Mouse (Mus musculus): ENCODE measurements at regions not wholly inside any gene's neighbourhood (a gene's known extent, or its start where the extent isn't known, plus 50 kb on each side); places are given as distances from the start of the nearest gene placed in this dataset.

DNA sequence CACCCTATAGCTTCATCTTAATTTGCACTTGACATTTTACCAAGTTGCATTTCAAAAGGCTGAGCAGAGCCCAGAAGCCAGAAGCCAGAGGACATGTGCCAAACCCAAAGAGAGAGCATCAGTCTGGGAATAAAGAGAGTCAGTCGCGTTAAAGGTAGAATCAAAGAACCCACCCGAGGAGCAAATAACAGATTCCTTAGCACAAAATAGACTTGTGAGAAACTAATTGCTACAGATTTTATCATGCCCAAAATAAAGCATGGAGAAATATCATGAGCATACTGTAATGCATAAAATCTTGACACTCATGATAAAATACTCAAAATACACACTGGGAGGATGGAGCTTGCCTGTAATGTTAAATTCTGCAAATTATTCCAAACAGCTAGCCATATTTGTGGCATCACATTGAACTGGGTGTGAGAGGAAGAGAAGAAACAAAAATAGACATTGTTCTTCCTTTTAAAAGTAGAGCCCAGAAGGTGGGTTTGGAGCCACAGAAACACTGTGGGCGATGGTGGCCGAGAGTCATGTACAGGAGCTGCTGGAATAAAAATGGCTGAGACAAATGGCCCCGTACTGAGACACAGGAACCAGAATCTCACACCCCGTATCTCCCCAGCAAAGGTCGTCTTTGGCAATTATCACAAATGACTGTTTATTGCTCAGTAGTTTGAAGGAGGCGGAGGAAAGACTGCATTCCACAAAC, 317.2 kb downstream of the Klf6 start:
- DNase-seq (ENCODE audit: low spot score in 2 of 2) = peak; percentile 52 to 80

DNA sequence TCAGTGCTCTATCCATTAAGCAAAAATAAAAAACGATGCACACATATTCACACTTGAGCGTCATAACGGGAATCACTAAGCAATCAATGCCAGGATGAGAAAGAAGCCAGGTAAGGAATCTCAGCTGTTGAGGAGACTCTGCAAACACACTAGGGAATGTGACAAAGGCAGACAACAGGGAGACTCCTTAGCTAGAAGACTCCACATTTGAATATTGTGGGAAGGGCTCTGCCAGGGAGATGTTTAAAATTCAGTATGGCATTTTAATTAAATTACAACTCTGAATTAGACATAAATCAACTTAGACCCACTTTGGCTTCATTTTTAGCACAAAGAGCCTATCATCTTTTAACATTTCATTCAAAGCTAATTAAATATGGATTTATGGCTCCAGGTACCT, 327.9 kb downstream of the Klf6 start:
- no peak for DNase-seq (ENCODE audit: low spot score in 2 of 2)

- DNase-seq (ENCODE audit: low spot score in 2 of 2) = peak in 1 of 2 experiments; percentile 39
Measured at GRCm38 (mm10) chr13:6189566-6189965, 328.3 kb downstream of the Klf6 start.

DNA sequence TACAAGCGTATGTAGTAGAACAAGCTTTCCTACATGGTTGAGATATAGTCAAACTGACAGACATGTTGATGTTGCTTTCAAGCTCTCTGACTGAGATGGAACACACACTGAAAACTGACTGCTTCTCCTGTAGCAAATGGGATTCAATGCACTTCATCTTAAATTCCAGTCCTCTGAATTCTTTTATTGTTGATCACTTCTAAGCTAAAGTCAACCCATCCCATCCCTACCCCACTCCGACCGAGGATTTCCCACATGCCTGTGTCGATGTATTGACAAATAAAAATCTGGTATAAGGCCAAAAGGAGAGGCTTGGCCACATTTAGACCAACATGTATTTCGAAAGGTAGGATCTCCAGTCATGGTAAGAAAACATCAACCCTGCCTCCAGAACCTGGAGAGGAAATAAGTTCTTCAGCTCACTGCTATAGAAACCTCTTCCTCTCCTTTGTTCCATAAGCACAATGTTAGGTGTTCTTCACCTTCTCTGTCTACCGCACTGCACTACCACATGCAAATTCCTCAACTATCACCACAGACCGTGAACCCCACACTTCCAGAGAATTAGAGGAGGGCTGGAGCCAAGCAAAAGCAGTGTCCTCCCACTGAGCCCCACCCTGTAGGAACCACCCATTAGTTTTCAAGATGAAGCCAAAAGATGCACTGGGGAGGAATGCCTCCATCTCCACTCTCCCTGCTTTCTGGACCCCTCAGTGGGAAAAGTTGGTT, 330.1 kb downstream of the Klf6 start:
- DNase-seq (ENCODE audit: low spot score in 2 of 2) = no peak

GRCm38 (mm10) chr13:6191915-6192295, 330.6 kb downstream of the Klf6 start:
- DNase-seq (ENCODE audit: low spot score in 2 of 2) = peak in 1 of 2 experiments; percentile 32

- DNase-seq (ENCODE audit: low spot score in 2 of 2) = no peak
Measured at GRCm38 (mm10) chr13:6196690-6197089, 335.4 kb downstream of the Klf6 start.

DNA sequence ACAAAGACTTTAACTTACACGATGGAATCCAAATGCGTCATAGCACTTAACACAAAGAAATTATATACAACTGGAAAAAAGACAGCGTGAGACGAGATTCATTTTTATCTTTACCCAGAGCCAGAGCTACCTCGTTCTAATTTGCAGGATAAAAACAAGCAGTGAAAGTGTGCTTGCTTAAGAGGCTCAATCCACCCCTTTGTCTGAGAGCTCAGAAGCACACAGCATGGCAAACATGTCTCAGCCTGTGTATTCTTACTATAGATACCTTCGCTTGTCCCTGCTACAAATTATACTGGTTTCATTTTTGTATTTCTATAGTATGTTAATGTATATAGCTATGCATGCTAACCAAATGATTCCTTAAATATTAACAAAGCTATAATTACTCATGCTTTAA, 337.8 kb downstream of the Klf6 start:
- no peak for DNase-seq (ENCODE audit: low spot score in 2 of 2)

GRCm38 (mm10) chr13:6201516-6201915, 340.2 kb downstream of the Klf6 start:
- DNase-seq (ENCODE audit: low spot score in 2 of 2) = no peak

- no peak for DNase-seq (ENCODE audit: low spot score in 2 of 2)
Measured at GRCm38 (mm10) chr13:6204801-6205200, 343.1 kb upstream of the Pitrm1 start.

DNA sequence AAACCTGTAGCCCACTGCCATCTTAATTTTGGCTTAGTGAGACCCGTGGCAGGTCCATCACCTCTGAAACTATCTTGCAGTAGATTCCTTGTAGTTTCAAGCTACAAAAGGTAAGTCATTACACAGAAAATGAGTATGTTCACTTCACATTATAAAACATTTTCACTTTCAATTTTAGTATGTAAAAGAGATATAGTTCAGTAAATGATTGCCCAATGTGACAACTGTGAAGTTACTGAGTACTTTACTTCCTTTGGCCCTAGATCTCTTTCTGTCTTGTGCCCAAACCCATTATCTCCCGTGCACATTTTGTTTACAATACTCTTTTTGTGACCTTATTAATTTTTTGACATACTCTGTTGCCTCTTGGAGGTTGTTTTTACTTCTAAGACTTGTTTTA, 335.4 kb upstream of the Pitrm1 start:
- no peak for DNase-seq (ENCODE audit: low spot score in 2 of 2)

- DNase-seq (ENCODE audit: low spot score in 2 of 2) = no peak
Measured at GRCm38 (mm10) chr13:6214189-6214588, 333.8 kb upstream of the Pitrm1 start.

- no peak for DNase-seq (ENCODE audit: low spot score in 2 of 2)
Measured at GRCm38 (mm10) chr13:6226087-6226643, 321.8 kb upstream of the Pitrm1 start.

GRCm38 (mm10) chr13:6228278-6228677, 319.7 kb upstream of the Pitrm1 start:
- DNase-seq (ENCODE audit: low spot score in 2 of 2) = no peak

- no peak for DNase-seq (ENCODE audit: low spot score in 2 of 2)
Measured at GRCm38 (mm10) chr13:6235394-6235793, 312.6 kb upstream of the Pitrm1 start.

- no peak for DNase-seq (ENCODE audit: low spot score in 2 of 2)
Measured at GRCm38 (mm10) chr13:6236503-6236902, 311.4 kb upstream of the Pitrm1 start.

- DNase-seq (ENCODE audit: low spot score in 2 of 2) = no peak
Measured at GRCm38 (mm10) chr13:6237201-6237600, 310.7 kb upstream of the Pitrm1 start.

- no peak for DNase-seq (ENCODE audit: low spot score in 2 of 2)
Measured at GRCm38 (mm10) chr13:6240855-6241254, 307.1 kb upstream of the Pitrm1 start.

- DNase-seq (ENCODE audit: low spot score in 2 of 2) = no peak
Measured at GRCm38 (mm10) chr13:6241472-6242123, 306.4 kb upstream of the Pitrm1 start.

DNA sequence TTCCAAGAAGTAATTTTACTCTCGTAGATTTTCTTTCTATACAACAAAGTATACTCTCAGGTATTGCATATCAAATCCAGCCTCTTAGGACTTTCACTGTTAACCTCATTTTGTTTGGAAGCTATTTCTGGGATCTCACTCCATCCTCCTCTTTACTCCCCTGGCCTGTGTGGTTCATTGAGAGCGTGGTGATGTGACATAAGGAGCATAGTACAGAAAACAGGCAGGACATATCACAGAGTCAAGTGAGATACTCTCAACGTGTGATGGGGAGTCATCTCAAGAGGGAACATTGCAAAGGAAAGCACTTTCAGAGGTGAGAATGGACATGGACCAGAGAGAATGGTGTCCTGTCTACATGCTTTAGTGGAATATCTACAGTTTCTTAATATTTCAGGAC, 297.8 kb upstream of the Pitrm1 start:
- DNase-seq (ENCODE audit: low spot score in 2 of 2) = no peak

GRCm38 (mm10) chr13:6251025-6251862, 296.7 kb upstream of the Pitrm1 start:
- peak in 1 of 2 experiments; percentile 30 for DNase-seq (ENCODE audit: low spot score in 2 of 2)

DNA sequence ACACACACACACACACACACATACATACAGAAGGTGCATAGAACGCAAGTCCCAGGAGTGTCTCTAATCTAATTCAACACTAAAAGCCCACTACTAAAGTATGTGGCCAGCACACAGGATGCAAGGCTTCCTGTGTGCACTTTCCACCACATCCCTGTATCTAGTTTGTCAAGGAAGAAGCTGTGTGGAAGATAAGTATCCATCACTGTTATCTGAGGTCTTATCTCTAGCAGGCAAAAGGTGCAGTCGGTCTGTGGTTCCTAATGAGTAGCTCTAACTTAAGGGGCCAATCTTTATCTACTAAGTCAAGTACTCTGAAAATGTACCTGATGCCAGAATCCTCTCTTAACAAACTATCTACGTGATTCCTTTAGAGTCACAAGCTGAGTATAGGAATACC, 295.8 kb upstream of the Pitrm1 start:
- no peak for DNase-seq (ENCODE audit: low spot score in 2 of 2)

GRCm38 (mm10) chr13:6255303-6255702, 292.6 kb upstream of the Pitrm1 start:
- DNase-seq (ENCODE audit: low spot score in 2 of 2) = no peak
